Mouse (Mus musculus): ENCODE data around the gene Cnksr3. TPM values are rescaled to one million over a fixed set of nuclear protein-coding genes. Genes with fewer than 3 reads are reported as not detected.

The Cnksr3 gene
- polyA plus RNA-seq, 1 experiment from 2014 or later, result 7.4 TPM

- Histone ChIP-seq H3K36me3 (ENCODE audit: control insufficient read depth, insufficient read depth, low read length) (no peaks in the 10 kb centered on the region), H3K9me3 (ENCODE audit: control insufficient read depth, low read length) (no peaks in the 10 kb centered on the region), H3K4me2 (no peak overlapping the region), H3K27me3 (ENCODE audit: control insufficient read depth, insufficient read depth, low read length) (no peaks in the 10 kb centered on the region), H3K27ac (ENCODE audit: low read depth, low read length) (no peak overlapping the region), H3K9ac (ENCODE audit: low read length) (no peak overlapping the region), H3K4me3 (ENCODE audit: low read depth, low read length) (no peak overlapping the region), H3K4me1 (ENCODE audit: control insufficient read depth, insufficient read depth, low read length) (no peaks in the 10 kb centered on the region)
- WGBS, result 65% methylated on average over 12 of the region's 12 CpGs
- no peak for DNase-seq (ENCODE audit: low spot score, missing footprints)
- ATAC-seq (ENCODE audit: low FRiP score), result no peak
Measured at GRCm38 (mm10) chr10:7163031-7163430, 49.0 kb downstream of the Cnksr3 start.

GRCm38 (mm10) chr10:7159061-7159511 lies 53.0 kb downstream of the Cnksr3 start:
- Histone ChIP-seq H3K27ac (ENCODE audit: low read depth, low read length) (no peak overlapping the region), H3K27me3 (ENCODE audit: control insufficient read depth, insufficient read depth, low read length) (no peaks in the 10 kb centered on the region), H3K4me2 (no peak overlapping the region)

GRCm38 (mm10) chr10:7158285-7159060 lies 53.6 kb downstream of the Cnksr3 start:
- H3K9ac ChIP-seq (ENCODE audit: low read length), result no peak overlapping the region
- no peaks in the 10 kb centered on the region for H3K9me3 ChIP-seq (ENCODE audit: control insufficient read depth, low read length)
- no peaks in the 10 kb centered on the region for H3K4me1 ChIP-seq (ENCODE audit: control insufficient read depth, insufficient read depth, low read length)
- no peak overlapping the region for H3K4me3 ChIP-seq (ENCODE audit: low read depth, low read length)
- WGBS, result 82% methylated on average over 15 of the region's 15 CpGs
- no peak for ATAC-seq (ENCODE audit: low FRiP score)
- no peak for DNase-seq (ENCODE audit: low spot score, missing footprints)
- no peak overlapping the region for H3K27ac ChIP-seq (ENCODE audit: low read depth, low read length)
- no peak overlapping the region for H3K4me2 ChIP-seq
- H3K27me3 ChIP-seq (ENCODE audit: control insufficient read depth, insufficient read depth, low read length), result no peaks in the 10 kb centered on the region
- H3K36me3 ChIP-seq (ENCODE audit: control insufficient read depth, insufficient read depth, low read length), result no peaks in the 10 kb centered on the region

More at GRCm38 (mm10) chr10:7159061-7159511, 53.0 kb downstream of the Cnksr3 start:
- DNase-seq (ENCODE audit: low spot score, missing footprints), result no peak
- H3K4me1 ChIP-seq (ENCODE audit: control insufficient read depth, insufficient read depth, low read length), result no peaks in the 10 kb centered on the region
- H3K36me3 ChIP-seq (ENCODE audit: control insufficient read depth, insufficient read depth, low read length), result no peaks in the 10 kb centered on the region
- no peaks in the 10 kb centered on the region for H3K9me3 ChIP-seq (ENCODE audit: control insufficient read depth, low read length)
- H3K9ac ChIP-seq (ENCODE audit: low read length), result no peak overlapping the region
- WGBS, result 86% methylated on average over 7 of the region's 7 CpGs
- H3K4me3 ChIP-seq (ENCODE audit: low read depth, low read length), result no peak overlapping the region
- ATAC-seq (ENCODE audit: low FRiP score), result no peak

- no peaks in the 10 kb centered on the region for H3K27me3 ChIP-seq (ENCODE audit: control insufficient read depth, insufficient read depth, low read length)
- DNase-seq (ENCODE audit: low spot score, missing footprints) (no peak), ATAC-seq (ENCODE audit: low FRiP score) (no peak)
- no peak overlapping the region for H3K4me2 ChIP-seq
- H3K36me3 ChIP-seq (ENCODE audit: control insufficient read depth, insufficient read depth, low read length), result no peaks in the 10 kb centered on the region
- H3K4me3 ChIP-seq (ENCODE audit: low read depth, low read length), result no peak overlapping the region
- no peak overlapping the region for H3K9ac ChIP-seq (ENCODE audit: low read length)
- H3K27ac ChIP-seq (ENCODE audit: low read depth, low read length), result no peak overlapping the region
- 95% methylated on average over 5 of the region's 5 CpGs for WGBS
- no peaks in the 10 kb centered on the region for H3K9me3 ChIP-seq (ENCODE audit: control insufficient read depth, low read length)
- no peaks in the 10 kb centered on the region for H3K4me1 ChIP-seq (ENCODE audit: control insufficient read depth, insufficient read depth, low read length)
Measured at GRCm38 (mm10) chr10:7154877-7155276, 57.2 kb downstream of the Cnksr3 start.

GRCm38 (mm10) chr10:7152926-7153325 lies 59.1 kb downstream of the Cnksr3 start:
- DNase-seq (ENCODE audit: low spot score, missing footprints), result no peak
- H3K36me3 ChIP-seq (ENCODE audit: control insufficient read depth, insufficient read depth, low read length), result no peaks in the 10 kb centered on the region
- H3K27me3 ChIP-seq (ENCODE audit: control insufficient read depth, insufficient read depth, low read length), result no peaks in the 10 kb centered on the region
- H3K9me3 ChIP-seq (ENCODE audit: control insufficient read depth, low read length), result no peaks in the 10 kb centered on the region
- H3K4me3 ChIP-seq (ENCODE audit: low read depth, low read length), result no peak overlapping the region
- 87% methylated on average over 4 of the region's 4 CpGs for WGBS
- no peaks in the 10 kb centered on the region for H3K4me1 ChIP-seq (ENCODE audit: control insufficient read depth, insufficient read depth, low read length)
- no peak overlapping the region for H3K4me2 ChIP-seq
- H3K27ac ChIP-seq (ENCODE audit: low read depth, low read length), result no peak overlapping the region
- no peak for ATAC-seq (ENCODE audit: low FRiP score)
- H3K9ac ChIP-seq (ENCODE audit: low read length), result no peak overlapping the region

- H3K27me3 ChIP-seq (ENCODE audit: control insufficient read depth, insufficient read depth, low read length), result no peaks in the 10 kb centered on the region
- 89% methylated on average over 11 of the region's 11 CpGs for WGBS
- no peaks in the 10 kb centered on the region for H3K4me1 ChIP-seq (ENCODE audit: control insufficient read depth, insufficient read depth, low read length)
- H3K9me3 ChIP-seq (ENCODE audit: control insufficient read depth, low read length), result no peaks in the 10 kb centered on the region
- no peak for DNase-seq (ENCODE audit: low spot score, missing footprints)
- no peak for ATAC-seq (ENCODE audit: low FRiP score)
- H3K9ac ChIP-seq (ENCODE audit: low read length), result no peak overlapping the region
- H3K4me3 ChIP-seq (ENCODE audit: low read depth, low read length), result no peak overlapping the region
- H3K36me3 ChIP-seq (ENCODE audit: control insufficient read depth, insufficient read depth, low read length), result no peaks in the 10 kb centered on the region
- H3K27ac ChIP-seq (ENCODE audit: low read depth, low read length), result no peak overlapping the region
- H3K4me2 ChIP-seq, result no peak overlapping the region
Measured at GRCm38 (mm10) chr10:7149671-7150595, 62.1 kb downstream of the Cnksr3 start.

- ATAC-seq (ENCODE audit: low FRiP score) (no peak), DNase-seq (ENCODE audit: low spot score, missing footprints) (no peak)
- no peaks in the 10 kb centered on the region for H3K4me1 ChIP-seq (ENCODE audit: control insufficient read depth, insufficient read depth, low read length)
- 92% methylated on average over 5 of the region's 5 CpGs for WGBS
- no peak overlapping the region for H3K27ac ChIP-seq (ENCODE audit: low read depth, low read length)
- H3K9ac ChIP-seq (ENCODE audit: low read length), result no peak overlapping the region
- H3K4me2 ChIP-seq, result no peak overlapping the region
- H3K27me3 ChIP-seq (ENCODE audit: control insufficient read depth, insufficient read depth, low read length), result no peaks in the 10 kb centered on the region
- no peak overlapping the region for H3K4me3 ChIP-seq (ENCODE audit: low read depth, low read length)
- no peaks in the 10 kb centered on the region for H3K9me3 ChIP-seq (ENCODE audit: control insufficient read depth, low read length)
- H3K36me3 ChIP-seq (ENCODE audit: control insufficient read depth, insufficient read depth, low read length), result no peaks in the 10 kb centered on the region
Measured at GRCm38 (mm10) chr10:7145614-7146013, 66.4 kb downstream of the Cnksr3 start.

GRCm38 (mm10) chr10:7144081-7144783 lies 67.8 kb downstream of the Cnksr3 start:
- no peak for ATAC-seq (ENCODE audit: low FRiP score)
- Histone ChIP-seq H3K36me3 (ENCODE audit: control insufficient read depth, insufficient read depth, low read length) (no peaks in the 10 kb centered on the region), H3K9ac (ENCODE audit: low read length) (no peak overlapping the region), H3K27ac (ENCODE audit: low read depth, low read length) (no peak overlapping the region), H3K4me3 (ENCODE audit: low read depth, low read length) (no peak overlapping the region), H3K4me2 (no peak overlapping the region), H3K9me3 (ENCODE audit: control insufficient read depth, low read length) (no peaks in the 10 kb centered on the region), H3K27me3 (ENCODE audit: control insufficient read depth, insufficient read depth, low read length) (no peaks in the 10 kb centered on the region), H3K4me1 (ENCODE audit: control insufficient read depth, insufficient read depth, low read length) (no peaks in the 10 kb centered on the region)
- 73% methylated on average over 13 of the region's 13 CpGs for WGBS
- no peak for DNase-seq (ENCODE audit: low spot score, missing footprints)
